Mouse (Mus musculus) midbrain, embryonic 10.5 days (tissue): ENCODE measurements at regions not wholly inside any gene's neighbourhood (a gene's known extent, or its start where the extent isn't known, plus 50 kb on each side); places are given as distances from the start of the nearest gene placed in this dataset.

Experiments used
- DNase-seq: peaks from one replicate; pipeline ENCODE4 v3.0.0-alpha.2; 2017; ENCODE audit warnings: low spot score
- H3K27ac ChIP-seq: fragments of 300-500 bp; sonication (generic); replicated peaks from 2 replicates; pipeline ENCODE4 v1.5.1; 2016; ENCODE audit warnings: mild to moderate bottlenecking
- H3K27me3 ChIP-seq: fragments of 300-500 bp; sonication (generic); 2 replicates; pipeline ENCODE4 v1.6.1; 2016; ENCODE audit warnings: low read depth, mild to moderate bottlenecking; ENCODE audit not compliant: poor library complexity, severe bottlenecking
- H3K36me3 ChIP-seq: fragments of 300-500 bp; sonication (generic); 2 replicates; pipeline ENCODE4 v1.6.1; 2016; ENCODE audit warnings: mild to moderate bottlenecking, moderate library complexity
- H3K4me1 ChIP-seq: fragments of 300-500 bp; sonication (generic); 2 replicates; pipeline ENCODE4 v1.6.1; 2016
- H3K4me3 ChIP-seq: fragments of 300-500 bp; sonication (generic); 2 replicates; pipeline ENCODE4 v1.5.1; 2016; ENCODE audit warnings: mild to moderate bottlenecking, moderate library complexity
- H3K9me3 ChIP-seq: fragments of 300-500 bp; sonication (generic); replicated peaks from 2 replicates; pipeline ENCODE4 v1.6.1; 2016; ENCODE audit warnings: mild to moderate bottlenecking
- WGBS: fragments of 180-500 bp; shearing (Covaris S2); methylation state at CpG from one replicate; pipeline ENCODE4 v1.1.7; 2016; 5-methylcytosine and 5-hydroxymethylcytosine counted together

GRCm38 (mm10) chr6:32696037-32696436, 108.0 kb upstream of the Plxna4 start:
- H3K4me3 ChIP-seq, result no peak overlapping the region
- 86% methylated on average over 2 of the region's 2 CpGs for WGBS
- H3K36me3 ChIP-seq, result no peaks in the 10 kb centered on the region
- no peaks in the 10 kb centered on the region for H3K9me3 ChIP-seq
- no peaks in the 10 kb centered on the region for H3K4me1 ChIP-seq
- no peaks in the 10 kb centered on the region for H3K27me3 ChIP-seq
- DNase-seq, result no peak
- no peak overlapping the region for H3K27ac ChIP-seq

DNA sequence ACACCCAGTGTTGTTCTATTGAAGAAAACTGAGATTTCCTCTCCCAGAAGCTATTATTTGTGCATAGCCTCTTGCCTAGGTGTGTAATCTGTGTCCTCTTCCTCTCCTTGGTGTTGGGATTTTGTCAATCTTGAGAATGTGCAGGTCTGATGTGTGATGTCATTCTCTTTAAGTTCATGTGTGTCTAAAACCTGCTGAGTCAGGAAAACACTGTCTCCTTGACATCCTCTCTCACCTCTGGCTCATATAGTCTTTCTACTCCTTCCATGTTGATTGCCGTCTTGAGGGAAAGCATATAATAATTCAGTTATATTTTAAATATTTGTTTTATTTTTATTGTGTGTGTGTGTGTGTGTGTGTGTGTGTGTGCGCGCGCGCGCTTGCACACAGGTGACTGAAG, 84.6 kb upstream of the Plxna4 start:
- H3K27me3 ChIP-seq, result no peaks in the 10 kb centered on the region
- 97% methylated on average over 6 of the region's 6 CpGs for whole genome bisulfite sequencing
- H3K36me3 ChIP-seq, result no peaks in the 10 kb centered on the region
- DNase-seq, result no peak
- H3K4me1 ChIP-seq, result no peaks in the 10 kb centered on the region
- H3K4me3 ChIP-seq, result no peak overlapping the region
- no peak overlapping the region for H3K27ac ChIP-seq
- no peaks in the 10 kb centered on the region for H3K9me3 ChIP-seq

DNA sequence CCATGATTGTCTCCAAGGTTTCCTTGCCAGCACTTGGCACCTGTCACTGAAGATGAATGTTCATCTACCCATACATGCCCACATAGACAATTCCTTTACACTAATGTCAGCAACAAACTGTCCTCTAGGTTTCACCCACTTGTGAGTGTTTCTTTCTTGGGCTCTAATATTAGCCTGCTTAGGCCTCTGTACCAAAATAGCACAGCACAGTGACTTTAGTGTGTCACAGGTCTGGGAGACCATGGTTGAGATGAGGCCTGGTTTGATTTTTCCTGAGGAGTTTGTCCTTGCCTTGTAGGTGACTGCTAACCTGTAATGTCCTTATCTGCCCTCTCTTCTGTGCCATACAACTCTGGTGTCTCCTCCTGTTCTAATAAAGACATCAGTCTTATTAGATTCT, 71.8 kb upstream of the Plxna4 start:
- Histone ChIP-seq H3K9me3 (no peaks in the 10 kb centered on the region), H3K27ac (no peak overlapping the region), H3K36me3 (no peaks in the 10 kb centered on the region), H3K27me3 (no peaks in the 10 kb centered on the region), H3K4me1 (no peaks in the 10 kb centered on the region), H3K4me3 (no peak overlapping the region)
- no peak for DNase-seq

GRCm38 (mm10) chr6:32657378-32657777, 69.4 kb upstream of the Plxna4 start:
- Histone ChIP-seq H3K9me3 (no peaks in the 10 kb centered on the region), H3K27ac (no peak overlapping the region), H3K4me3 (no peak overlapping the region), H3K4me1 (no peaks in the 10 kb centered on the region), H3K36me3 (no peaks in the 10 kb centered on the region), H3K27me3 (no peaks in the 10 kb centered on the region)
- no peak for DNase-seq

- Histone ChIP-seq H3K4me3 (no peak overlapping the region), H3K27me3 (no peaks in the 10 kb centered on the region), H3K27ac (no peak overlapping the region), H3K4me1 (no peaks in the 10 kb centered on the region), H3K36me3 (no peaks in the 10 kb centered on the region), H3K9me3 (no peaks in the 10 kb centered on the region)
- WGBS, result 83% methylated on average over 2 of the region's 2 CpGs
- DNase-seq, result no peak
Observed at GRCm38 (mm10) chr6:32654188-32654587, 66.2 kb upstream of the Plxna4 start.

GRCm38 (mm10) chr6:32644016-32644415, 56.0 kb upstream of the Plxna4 start:
- H3K27ac ChIP-seq, result no peak overlapping the region
- no peaks in the 10 kb centered on the region for H3K36me3 ChIP-seq
- 93% methylated on average over 2 of the region's 2 CpGs for WGBS

GRCm38 (mm10) chr6:32638843-32639242, 50.9 kb upstream of the Plxna4 start:
- 91% methylated on average over 13 of the region's 13 CpGs for WGBS
- Histone ChIP-seq H3K36me3 (no peaks in the 10 kb centered on the region), H3K4me1 (no peaks in the 10 kb centered on the region), H3K4me3 (no peak overlapping the region), H3K9me3 (no peaks in the 10 kb centered on the region), H3K27me3 (no peaks in the 10 kb centered on the region), H3K27ac (no peak overlapping the region)
- no peak for DNase-seq

More at GRCm38 (mm10) chr6:32644016-32644415, 56.0 kb upstream of the Plxna4 start:
- no peaks in the 10 kb centered on the region for H3K9me3 ChIP-seq
- H3K4me1 ChIP-seq, result no peaks in the 10 kb centered on the region
- H3K27me3 ChIP-seq, result no peaks in the 10 kb centered on the region
- DNase-seq, result no peak
- H3K4me3 ChIP-seq, result no peak overlapping the region
